Mouse (Mus musculus) cerebellum, adult 9-11 months (tissue): ENCODE measurements around the gene Dcaf6.
A peak's percentile ranks its signal among the peaks of the same experiment; 100 is the strongest.

ENCODE experiments used
- DNase-seq: peaks from one replicate; pipeline ENCODE4 v3.0.0; 2022

The Dcaf6 gene

GRCm38 (mm10) chr1:165320141-165320934 is 139.9 kb downstream of the Dcaf6 start:
- DNase-seq, result peak; percentile 55

- DNase-seq, result no peak
These were observed 143.9 kb downstream of the Dcaf6 start for GRCm38 (mm10) chr1:165316361-165316760.

GRCm38 (mm10) chr1:165308180-165308579 is 152.1 kb downstream of the Dcaf6 start:
- DNase-seq, result no peak

- DNase-seq, result no peak
These were observed 155.9 kb downstream of the Dcaf6 start for GRCm38 (mm10) chr1:165304341-165304740.

GRCm38 (mm10) chr1:165303209-165303608 is 157.1 kb downstream of the Dcaf6 start:
- DNase-seq, result no peak

GRCm38 (mm10) chr1:165302455-165303208 is 157.6 kb downstream of the Dcaf6 start:
- DNase-seq, result no peak

- DNase-seq, result no peak
These were observed 158.7 kb downstream of the Dcaf6 start for GRCm38 (mm10) chr1:165301567-165301966.

- no peak for DNase-seq
These were observed 159.2 kb downstream of the Dcaf6 start for GRCm38 (mm10) chr1:165301108-165301507.

GRCm38 (mm10) chr1:165295489-165295888 is 164.8 kb downstream of the Dcaf6 start, which contains the start of gene Gpr161:
Gpr161 (plus strand) TSS chr1:165295789.
- no peak for DNase-seq

- no peak for DNase-seq
These were observed 168.7 kb downstream of the Dcaf6 start for GRCm38 (mm10) chr1:165291606-165292005.

- DNase-seq, result no peak
These were observed 170.4 kb downstream of the Dcaf6 start for GRCm38 (mm10) chr1:165289831-165290230.

GRCm38 (mm10) chr1:165288165-165288564 is 172.1 kb downstream of the Dcaf6 start:
- no peak for DNase-seq

GRCm38 (mm10) chr1:165284096-165284495 is 176.2 kb downstream of the Dcaf6 start:
- DNase-seq, result no peak

GRCm38 (mm10) chr1:165282967-165283345 is 177.3 kb downstream of the Dcaf6 start:
- DNase-seq, result no peak

- DNase-seq, result peak; percentile 5
These were observed 177.9 kb downstream of the Dcaf6 start for GRCm38 (mm10) chr1:165282222-165282966.

GRCm38 (mm10) chr1:165281351-165282221 is 178.7 kb downstream of the Dcaf6 start:
- DNase-seq, result peak; percentile 4

- DNase-seq, result no peak
These were observed 179.5 kb downstream of the Dcaf6 start for GRCm38 (mm10) chr1:165280741-165281140.
